Mouse (Mus musculus) bone marrow, adult 2 months (tissue): Measurements from ENCODE around the gene Cib3.

ENCODE experiments used
- CTCF ChIP-seq: fragments of 200-500 bp; IDR thresholded peaks from 2 replicates; pipeline ENCODE4 v1.5.1; 2011; ENCODE audit warnings: low read length, control low read depth; ENCODE audit not compliant: control insufficient read depth, insufficient read depth
- POLR2A ChIP-seq: fragments of 200-500 bp; IDR thresholded peaks from 2 replicates; pipeline ENCODE4 v1.6.1; 2011; ENCODE audit warnings: low read depth, mild to moderate bottlenecking, control low read depth, low read length, borderline replicate concordance; ENCODE audit not compliant: control insufficient read depth

- TF ChIP-seq POLR2A (no peak), CTCF (peak; percentile 59)
Observed at GRCm38 (mm10) chr8:72189417-72190214, 23.0 kb downstream of the Cib3 start, which contains the start of gene Hsh2d.
